Mouse (Mus musculus): ENCODE data around the gene Sun1.

The Sun1 gene

DNA sequence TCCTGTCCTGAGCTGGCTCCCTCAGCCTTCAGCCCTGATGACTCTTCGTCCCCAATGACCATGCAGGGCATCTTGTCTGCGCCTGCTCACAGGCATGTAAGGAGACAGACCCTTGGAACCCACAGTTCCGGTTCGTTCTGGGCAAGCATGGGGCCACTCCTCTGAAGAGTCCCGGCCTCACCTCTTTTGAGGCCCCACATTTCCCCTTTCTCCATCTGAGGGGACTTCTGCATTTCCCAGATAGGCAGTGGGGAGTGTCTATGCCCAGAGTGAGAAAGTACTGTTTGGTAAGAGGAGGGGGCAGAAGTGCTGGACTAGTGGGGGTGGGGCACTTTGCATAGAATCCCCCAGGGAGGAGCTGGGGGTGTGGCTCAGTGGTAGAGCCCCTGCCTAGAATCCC lies 86.7 kb downstream of the Sun1 start:
- no peak for DNase-seq

DNA sequence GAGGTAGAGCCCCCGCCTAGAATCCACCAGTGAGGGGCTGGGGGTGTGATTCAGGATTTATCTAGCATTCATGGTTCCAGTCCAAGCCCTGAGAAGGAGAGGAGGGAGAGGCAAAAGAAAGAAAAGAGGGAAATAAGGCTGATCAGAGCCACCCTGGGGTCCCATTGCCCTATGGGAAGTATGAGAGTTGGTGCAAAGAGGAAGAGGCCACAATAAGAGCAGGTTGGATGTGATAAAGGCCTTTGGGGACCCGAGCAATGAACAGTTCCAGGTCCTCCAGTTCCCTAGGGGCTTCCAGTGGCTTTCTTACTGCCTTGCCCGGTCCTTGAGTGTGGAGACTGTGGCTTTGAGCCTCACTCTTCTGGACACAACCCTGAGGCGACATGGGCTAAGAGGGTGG lies 87.3 kb downstream of the Sun1 start:
- DNase-seq = no peak

DNA sequence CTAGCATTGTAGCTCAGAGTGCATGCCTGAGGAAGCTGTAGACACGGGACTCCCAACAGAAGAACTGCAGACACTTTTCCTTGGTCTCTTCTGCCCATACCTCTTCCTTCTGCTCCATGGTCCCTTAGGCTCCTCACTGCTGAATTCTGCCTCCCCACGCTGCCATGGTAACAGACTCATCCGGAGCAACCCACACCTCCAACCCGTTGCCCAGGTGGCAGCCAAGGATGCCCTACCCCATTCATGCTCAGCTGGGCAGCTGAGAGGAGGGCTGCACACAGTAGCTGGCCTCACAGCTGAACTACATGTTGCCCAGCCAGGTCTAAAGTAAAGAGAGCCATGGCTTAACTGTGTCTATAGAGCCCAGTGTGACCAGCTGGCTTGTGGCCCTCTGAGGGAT lies 88.2 kb downstream of the Sun1 start:
- no peak for DNase-seq

DNA sequence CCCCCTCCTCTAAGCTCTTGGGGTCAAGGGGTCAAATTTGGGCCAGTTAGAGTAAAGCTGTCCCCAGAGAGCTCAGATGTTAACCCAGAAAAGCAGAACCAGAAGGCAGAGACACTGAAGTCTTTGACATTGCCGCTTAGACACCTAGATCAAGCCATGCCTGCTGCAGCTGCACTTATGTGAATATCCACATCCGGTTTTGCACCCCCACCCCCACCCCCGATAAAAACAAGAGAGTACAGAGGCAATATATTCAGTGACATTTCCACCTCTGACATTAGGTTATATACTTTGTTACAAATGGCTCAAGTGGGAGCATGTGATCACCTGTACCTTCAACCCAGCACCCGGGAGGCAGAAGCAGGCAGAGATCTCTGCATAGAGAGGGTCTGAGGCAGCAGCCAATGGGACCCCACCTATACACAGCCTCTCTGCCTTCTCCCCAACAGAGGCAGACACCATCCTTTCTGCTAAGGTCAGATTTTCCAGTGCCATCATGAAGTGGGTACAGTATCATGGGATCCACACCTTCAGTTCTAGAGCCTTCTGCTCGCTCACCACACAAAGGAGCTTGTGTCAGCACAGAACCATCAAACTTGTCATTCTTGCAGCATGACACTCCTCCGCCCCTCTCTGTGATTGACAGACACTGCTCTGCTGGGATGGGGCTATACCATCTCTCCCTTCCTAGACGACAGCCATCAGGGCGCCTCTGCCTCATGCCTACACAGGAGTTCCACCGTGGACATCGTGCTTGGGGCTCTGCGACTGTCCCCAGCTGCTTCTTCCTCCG lies 90.2 kb downstream of the Sun1 start:
- DNase-seq = no peak

DNA sequence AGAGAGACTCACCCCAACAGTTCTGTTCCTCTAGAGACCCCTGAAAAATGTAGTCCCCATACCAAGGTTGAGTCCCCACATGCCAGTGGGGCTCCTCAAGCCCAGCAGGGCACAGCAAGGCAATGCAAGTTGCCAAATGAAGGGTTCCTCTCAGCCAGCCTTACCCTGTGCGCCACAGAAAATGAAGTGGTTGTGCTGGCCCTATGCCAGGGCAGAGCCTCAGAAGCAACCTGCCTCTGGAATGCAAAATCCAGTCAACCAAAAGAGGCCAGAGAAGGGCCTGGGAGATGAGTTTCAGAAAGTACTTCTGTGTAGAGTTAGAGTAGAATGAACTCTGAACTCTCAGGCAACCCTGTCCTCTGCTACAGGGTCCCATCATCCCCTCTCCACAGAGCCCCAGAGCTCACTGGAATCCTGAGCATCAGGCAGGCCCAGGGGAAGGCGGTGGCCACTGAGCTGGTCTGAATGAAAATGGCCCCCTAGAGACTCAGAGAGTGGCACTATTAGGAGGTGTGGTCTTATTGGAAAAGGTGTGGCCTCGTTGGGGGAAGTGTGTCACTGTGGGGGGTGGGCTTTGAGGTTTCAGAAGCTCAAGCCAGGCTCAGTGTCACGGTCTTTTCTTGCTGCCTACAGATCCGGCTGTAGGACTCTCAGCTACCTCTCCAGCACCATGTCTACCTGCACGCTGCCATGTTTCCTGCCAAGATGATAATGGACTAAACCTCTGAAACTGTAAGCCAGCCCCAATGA lies 91.5 kb downstream of the Sun1 start:
- no peak for DNase-seq

GRCm38 (mm10) chr5:139294089-139294488 lies 93.7 kb downstream of the Sun1 start:
- DNase-seq = no peak

GRCm38 (mm10) chr5:139297092-139297491 lies 96.7 kb downstream of the Sun1 start:
- no peak for DNase-seq

GRCm38 (mm10) chr5:139297745-139298144 lies 97.3 kb downstream of the Sun1 start:
- no peak for DNase-seq

Data from right cerebral cortex, adult 18-20 months (tissue).